Mouse (Mus musculus) hindbrain, embryonic 12.5 days (tissue): ENCODE data around the gene Spock1. TPM values are rescaled to one million over a fixed set of nuclear protein-coding genes. Genes with fewer than 3 reads are reported as not detected.

Experiments
- ATAC-seq: fragments of 200-750 bp; cut with Nextera tagmentation; 2 replicates; pipeline ENCODE4 v1.8.0; 2017; ENCODE audit warnings: moderate TSS enrichment; ENCODE audit not compliant: low FRiP score
- H3K27ac ChIP-seq: fragments of 300-500 bp; sonication (generic); 2 replicates; pipeline ENCODE4 v1.5.1; 2016; ENCODE audit warnings: mild to moderate bottlenecking
- H3K27me3 ChIP-seq: fragments of 300-500 bp; sonication (generic); 2 replicates; pipeline ENCODE4 v1.6.1; 2016; ENCODE audit warnings: mild to moderate bottlenecking
- H3K36me3 ChIP-seq: fragments of 300-500 bp; sonication (generic); 2 replicates; pipeline ENCODE4 v1.6.1; 2016; ENCODE audit warnings: mild to moderate bottlenecking
- H3K4me1 ChIP-seq: fragments of 300-500 bp; sonication (generic); 2 replicates; pipeline ENCODE4 v1.6.1; 2016
- H3K4me2 ChIP-seq: fragments of 300-500 bp; sonication (generic); replicated peaks from 2 replicates; pipeline ENCODE4 v1.6.1; 2016; ENCODE audit warnings: mild to moderate bottlenecking
- H3K4me3 ChIP-seq: fragments of 300-500 bp; sonication (generic); 2 replicates; pipeline ENCODE4 v1.5.1; 2016; ENCODE audit warnings: mild to moderate bottlenecking
- H3K9ac ChIP-seq: fragments of 300-500 bp; sonication (generic); 2 replicates; pipeline ENCODE4 v1.6.1; 2016; ENCODE audit warnings: mild to moderate bottlenecking, moderate library complexity
- H3K9me3 ChIP-seq: fragments of 300-500 bp; sonication (generic); replicated peaks from 2 replicates; pipeline ENCODE4 v1.6.1; 2016; ENCODE audit warnings: mild to moderate bottlenecking
- WGBS: fragments of 180-500 bp; shearing (Covaris S2); methylation state at CpG from one replicate; pipeline ENCODE4 v1.1.7; 2016; 5-methylcytosine and 5-hydroxymethylcytosine counted together
- polyA plus RNA-seq: library from polyadenylated mRNA; unstranded; fragments of >200 nt; fragmentation: Nextera tagmentation; extraction: Ambion mirVana; gene quantifications from 2 replicates; pipeline ENCODE4 v1.2.1, GENCODE M21; 2016

Gene Spock1
- polyA plus RNA-seq, 1 experiment from 2014 or later = 31.2 TPM

DNA sequence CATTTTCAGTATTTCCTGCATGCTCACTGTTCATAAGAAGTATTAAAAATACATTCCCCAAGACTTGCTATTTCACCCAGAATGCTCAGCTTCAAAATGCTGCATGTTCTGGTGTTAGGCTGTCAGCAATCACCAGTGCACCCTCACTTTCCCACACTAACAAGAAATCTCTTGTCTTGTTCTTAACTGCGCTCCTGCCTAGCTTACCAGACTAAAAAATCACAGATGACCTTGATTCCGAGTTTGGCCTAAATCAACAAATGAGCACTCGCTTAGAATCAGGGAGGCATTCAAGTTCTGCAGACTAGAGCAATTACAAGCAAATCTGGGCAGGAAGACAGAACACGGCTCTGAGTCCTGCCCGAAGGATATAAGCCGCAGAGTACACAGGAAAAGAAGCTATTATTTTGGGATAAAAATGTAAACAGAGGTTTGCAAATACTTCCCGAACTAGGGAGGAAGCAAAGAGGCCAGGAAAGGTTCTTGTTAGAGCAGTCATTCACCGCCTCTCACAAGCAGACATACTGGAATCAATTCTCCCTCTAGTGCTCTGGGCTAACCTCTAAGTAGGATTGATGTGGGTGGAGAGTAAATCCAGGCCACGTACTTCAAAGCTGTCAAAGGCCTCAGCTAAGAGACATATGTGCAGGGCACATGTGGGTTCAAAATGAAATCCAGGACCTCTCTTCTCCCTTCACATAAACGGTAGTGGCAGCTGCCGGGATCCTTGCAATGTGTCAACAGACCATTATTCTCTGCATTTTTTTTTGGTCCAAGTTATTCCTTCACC, 76.6 kb downstream of the Spock1 start:
- Histone ChIP-seq H3K9me3 (0 out of 2 replicates have a peak, but pooled peaks cover 5% of the 10 kb centered on the region), H3K27ac (no peak overlapping the region), H3K4me1 (0 out of 2 replicates have a peak, but pooled peaks cover 4% of the 10 kb centered on the region), H3K9ac (no peak overlapping the region), H3K36me3 (0 out of 2 replicates have a peak, but pooled peaks cover 3% of the 10 kb centered on the region), H3K4me3 (no peak overlapping the region), H3K27me3 (no peaks in the 10 kb centered on the region), H3K4me2 (no peak overlapping the region)
- no peak for ATAC-seq
- 72% methylated on average over 11 of the region's 11 CpGs for WGBS

DNA sequence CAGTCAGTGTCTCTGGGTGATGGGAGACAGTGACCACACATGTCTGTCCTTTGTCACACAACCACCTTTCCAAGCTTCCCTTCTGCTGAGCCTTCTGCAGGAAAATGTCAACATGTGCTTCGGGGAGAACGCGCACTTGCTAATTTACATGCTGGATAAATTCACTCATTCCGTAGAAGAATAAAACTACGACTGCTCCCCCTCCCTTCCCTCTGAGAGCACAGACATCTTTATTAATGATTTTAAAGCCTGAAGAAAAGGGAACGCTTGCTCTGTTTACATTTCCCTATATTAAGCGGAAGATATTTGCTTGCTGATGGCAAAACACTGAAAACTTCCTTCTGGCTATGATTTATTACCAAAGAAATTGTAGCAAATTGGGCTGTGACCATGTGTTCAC, 77.2 kb downstream of the Spock1 start:
- Histone ChIP-seq H3K4me1 (0 out of 2 replicates have a peak, but pooled peaks cover 4% of the 10 kb centered on the region), H3K9me3 (0 out of 2 replicates have a peak, but pooled peaks cover 5% of the 10 kb centered on the region), H3K4me3 (no peak overlapping the region), H3K27me3 (no peaks in the 10 kb centered on the region), H3K36me3 (0 out of 2 replicates have a peak, but pooled peaks cover 3% of the 10 kb centered on the region), H3K9ac (no peak overlapping the region), H3K4me2 (no peak overlapping the region), H3K27ac (no peak overlapping the region)
- no peak for ATAC-seq
- WGBS = 60% methylated on average over 7 of the region's 7 CpGs

GRCm38 (mm10) chr13:57830091-57830490, 78.0 kb downstream of the Spock1 start:
- 0 out of 2 replicates have a peak, but pooled peaks cover 5% of the 10 kb centered on the region for H3K9me3 ChIP-seq
- H3K4me2 ChIP-seq = no peak overlapping the region
- H3K36me3 ChIP-seq = 0 out of 2 replicates have a peak, but pooled peaks cover 3% of the 10 kb centered on the region
- H3K9ac ChIP-seq = no peak overlapping the region
- H3K4me3 ChIP-seq = no peak overlapping the region
- no peaks in the 10 kb centered on the region for H3K27me3 ChIP-seq
- no peak overlapping the region for H3K27ac ChIP-seq
- H3K4me1 ChIP-seq = 0 out of 2 replicates have a peak, but pooled peaks cover 4% of the 10 kb centered on the region
- ATAC-seq = no peak
- 43% methylated on average over 2 of the region's 2 CpGs for WGBS

DNA sequence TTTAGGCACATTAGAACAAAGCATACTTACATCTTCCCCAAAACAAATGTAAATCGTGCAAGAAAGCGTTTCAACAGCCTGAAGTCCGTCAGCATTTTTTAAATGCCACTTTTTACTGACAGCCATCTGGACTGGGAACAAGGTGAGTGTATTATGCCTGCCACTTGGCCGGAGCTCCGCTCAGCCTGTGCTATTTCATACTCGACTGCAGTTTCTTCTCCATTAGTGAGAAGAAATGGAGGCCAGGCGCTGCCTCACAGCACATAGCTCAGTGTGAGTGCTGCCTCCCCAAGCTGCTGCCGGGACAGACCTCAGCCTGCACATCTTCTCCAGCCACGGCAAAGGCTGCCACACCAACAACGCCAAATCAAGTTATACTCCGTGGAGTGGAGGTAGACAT, 91.9 kb downstream of the Spock1 start:
- no peak for ATAC-seq
- H3K9ac ChIP-seq = no peak overlapping the region
- no peak overlapping the region for H3K4me3 ChIP-seq
- 92% methylated on average over 11 of the region's 11 CpGs for WGBS
- peaks cover 6% of the 10 kb centered on the region; the same call in 1 of the 2 replicates for H3K4me1 ChIP-seq
- H3K36me3 ChIP-seq = no peaks in the 10 kb centered on the region
- no peak overlapping the region for H3K27ac ChIP-seq
- H3K4me2 ChIP-seq = no peak overlapping the region
- H3K27me3 ChIP-seq = no peaks in the 10 kb centered on the region
- H3K9me3 ChIP-seq = peaks cover 12% of the 10 kb centered on the region

GRCm38 (mm10) chr13:57812643-57813042, 95.5 kb downstream of the Spock1 start:
- Histone ChIP-seq H3K36me3 (no peaks in the 10 kb centered on the region), H3K4me3 (no peak overlapping the region), H3K27me3 (no peaks in the 10 kb centered on the region), H3K4me1 (peaks cover 6% of the 10 kb centered on the region; the same call in 1 of the 2 replicates), H3K4me2 (no peak overlapping the region), H3K9me3 (peaks cover 8% of the 10 kb centered on the region), H3K27ac (no peak overlapping the region), H3K9ac (no peak overlapping the region)
- 90% methylated on average over 7 of the region's 7 CpGs for WGBS
- no peak for ATAC-seq

- H3K36me3 ChIP-seq = no peaks in the 10 kb centered on the region
- no peak overlapping the region for H3K4me3 ChIP-seq
- H3K27me3 ChIP-seq = no peaks in the 10 kb centered on the region
- H3K4me1 ChIP-seq = peaks cover 9% of the 10 kb centered on the region
- H3K9me3 ChIP-seq = no peaks in the 10 kb centered on the region
- H3K9ac ChIP-seq = no peak overlapping the region
- H3K27ac ChIP-seq = no peak overlapping the region
- no peak overlapping the region for H3K4me2 ChIP-seq
- no peak for ATAC-seq
- WGBS = 86% methylated on average over 2 of the region's 2 CpGs
Observed at GRCm38 (mm10) chr13:57811253-57811652, 96.9 kb downstream of the Spock1 start.

DNA sequence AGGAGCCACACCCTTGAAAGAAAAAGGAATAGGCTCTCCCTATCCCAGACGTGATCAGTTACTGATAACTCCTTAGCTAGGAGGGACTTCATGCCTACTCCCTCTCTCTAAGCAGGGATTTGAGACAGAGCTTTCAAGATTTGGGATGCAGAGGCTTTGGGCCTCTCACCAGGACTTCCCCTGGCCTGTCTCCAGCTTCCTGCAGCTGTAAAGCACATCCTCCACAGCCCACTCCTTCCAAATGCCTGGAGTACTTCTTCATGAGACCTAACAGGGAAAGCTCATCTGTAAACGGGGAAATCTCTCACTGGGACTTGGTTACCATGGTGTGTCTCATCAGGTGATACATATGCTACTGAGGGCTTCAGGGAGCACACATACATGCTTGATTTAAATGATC, 97.3 kb downstream of the Spock1 start:
- 67% methylated on average over 2 of the region's 2 CpGs for WGBS
- no peak for ATAC-seq
- no peaks in the 10 kb centered on the region for H3K27me3 ChIP-seq

DNA sequence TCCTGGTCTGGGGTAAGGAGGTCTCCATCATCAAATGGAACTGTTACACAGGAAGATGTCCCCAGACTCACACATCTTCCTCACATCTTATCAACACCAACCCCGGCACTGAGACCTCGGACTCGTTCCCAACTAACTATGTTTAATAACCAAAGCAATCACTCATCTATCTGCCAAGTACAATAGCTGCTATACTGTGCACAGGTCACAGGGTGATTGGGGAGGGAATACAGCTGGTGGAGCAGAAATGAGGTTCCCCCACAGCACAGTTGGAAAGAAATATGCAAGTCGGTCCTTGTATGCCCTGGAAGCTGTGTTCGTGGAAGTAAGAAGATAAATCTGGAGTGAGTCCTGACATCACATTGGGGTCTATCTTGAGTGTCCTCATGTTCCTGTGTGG, 98.0 kb downstream of the Spock1 start:
- ATAC-seq = no peak
- H3K36me3 ChIP-seq = no peaks in the 10 kb centered on the region
- no peak overlapping the region for H3K4me2 ChIP-seq
- no peak overlapping the region for H3K4me3 ChIP-seq
- no peak overlapping the region for H3K9ac ChIP-seq
- no peaks in the 10 kb centered on the region for H3K27me3 ChIP-seq
- H3K27ac ChIP-seq = no peak overlapping the region
- H3K4me1 ChIP-seq = peaks cover 15% of the 10 kb centered on the region
- no peaks in the 10 kb centered on the region for H3K9me3 ChIP-seq
- 65% methylated on average over 5 of the region's 5 CpGs for WGBS

More for the DNA sequence above, 97.3 kb downstream of the Spock1 start:
- H3K4me3 ChIP-seq = no peak overlapping the region
- H3K27ac ChIP-seq = no peak overlapping the region
- H3K4me1 ChIP-seq = peaks cover 13% of the 10 kb centered on the region
- H3K4me2 ChIP-seq = no peak overlapping the region
- no peak overlapping the region for H3K9ac ChIP-seq
- no peaks in the 10 kb centered on the region for H3K36me3 ChIP-seq
- no peaks in the 10 kb centered on the region for H3K9me3 ChIP-seq

DNA sequence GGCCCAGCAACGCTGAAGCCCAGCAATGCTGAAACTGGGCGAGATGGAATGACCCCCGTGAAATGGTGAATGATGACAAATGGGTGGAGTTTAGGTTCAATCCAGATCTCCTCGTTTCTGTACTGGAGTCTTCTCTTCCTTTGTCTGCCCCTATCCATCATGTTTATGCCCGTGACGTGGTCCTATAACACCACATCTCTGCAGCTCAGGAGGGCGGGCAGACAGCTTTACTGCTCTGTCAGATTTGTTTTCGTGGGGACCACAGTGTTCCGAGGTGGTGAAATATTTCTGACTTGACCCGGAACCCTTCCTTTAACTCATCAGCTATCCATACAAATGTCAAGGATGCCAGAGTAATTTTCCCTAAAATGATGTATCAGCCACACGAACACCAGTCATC, 98.5 kb downstream of the Spock1 start:
- H3K4me3 ChIP-seq = no peak overlapping the region
- no peaks in the 10 kb centered on the region for H3K36me3 ChIP-seq
- H3K9ac ChIP-seq = no peak overlapping the region
- WGBS = 74% methylated on average over 11 of the region's 11 CpGs
- peaks cover 15% of the 10 kb centered on the region for H3K4me1 ChIP-seq
- ATAC-seq = no peak
- H3K9me3 ChIP-seq = no peaks in the 10 kb centered on the region
- H3K27me3 ChIP-seq = no peaks in the 10 kb centered on the region
- H3K4me2 ChIP-seq = no peak overlapping the region
- no peak overlapping the region for H3K27ac ChIP-seq

DNA sequence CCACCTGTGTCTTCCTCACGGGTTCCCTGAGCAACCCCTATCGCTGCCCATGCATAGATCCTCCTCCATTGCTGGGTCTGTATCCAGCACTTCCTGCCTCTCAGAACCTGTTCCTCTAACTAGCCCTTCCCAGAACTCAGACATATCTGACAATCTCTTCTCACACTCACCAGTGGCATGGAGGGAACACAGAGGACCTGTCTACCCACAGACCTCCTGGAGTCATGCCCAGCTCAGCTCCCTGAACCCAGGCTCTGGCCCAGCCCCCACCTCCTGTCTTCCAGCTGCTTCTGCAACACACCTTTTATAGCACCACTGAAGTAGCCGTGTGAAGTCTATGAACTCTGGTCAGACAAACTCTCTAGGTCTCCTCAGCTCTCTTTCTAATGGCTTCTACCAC, 101.3 kb downstream of the Spock1 start:
- H3K4me3 ChIP-seq = no peak overlapping the region
- WGBS = 95% methylated on average over 3 of the region's 3 CpGs
- no peak for ATAC-seq

GRCm38 (mm10) chr13:57806301-57806700, 101.8 kb downstream of the Spock1 start:
- 73% methylated on average over 6 of the region's 6 CpGs for WGBS
- Histone ChIP-seq H3K27me3 (no peaks in the 10 kb centered on the region), H3K36me3 (no peaks in the 10 kb centered on the region), H3K4me1 (peaks cover 9% of the 10 kb centered on the region), H3K27ac (0 out of 2 replicates have a peak overlapping the region, but pooled peaks have one; percentile 30), H3K4me3 (no peak overlapping the region), H3K9ac (no peak overlapping the region), H3K4me2 (no peak overlapping the region), H3K9me3 (no peaks in the 10 kb centered on the region)
- ATAC-seq = no peak

More for the DNA sequence above, 101.3 kb downstream of the Spock1 start:
- Histone ChIP-seq H3K9me3 (no peaks in the 10 kb centered on the region), H3K27me3 (no peaks in the 10 kb centered on the region), H3K4me1 (peaks cover 9% of the 10 kb centered on the region), H3K36me3 (no peaks in the 10 kb centered on the region), H3K27ac (no peak overlapping the region), H3K9ac (no peak overlapping the region), H3K4me2 (no peak overlapping the region)

GRCm38 (mm10) chr13:57798633-57799032, 109.5 kb downstream of the Spock1 start:
- peaks cover 7% of the 10 kb centered on the region for H3K4me1 ChIP-seq
- H3K27ac ChIP-seq = no peak overlapping the region
- H3K9me3 ChIP-seq = no peaks in the 10 kb centered on the region
- no peak overlapping the region for H3K9ac ChIP-seq
- H3K4me3 ChIP-seq = no peak overlapping the region
- no peak for ATAC-seq
- H3K27me3 ChIP-seq = no peaks in the 10 kb centered on the region
- no peak overlapping the region for H3K4me2 ChIP-seq
- 92% methylated on average over 2 of the region's 2 CpGs for WGBS
- H3K36me3 ChIP-seq = no peaks in the 10 kb centered on the region
